In the genomic region with DNA sequence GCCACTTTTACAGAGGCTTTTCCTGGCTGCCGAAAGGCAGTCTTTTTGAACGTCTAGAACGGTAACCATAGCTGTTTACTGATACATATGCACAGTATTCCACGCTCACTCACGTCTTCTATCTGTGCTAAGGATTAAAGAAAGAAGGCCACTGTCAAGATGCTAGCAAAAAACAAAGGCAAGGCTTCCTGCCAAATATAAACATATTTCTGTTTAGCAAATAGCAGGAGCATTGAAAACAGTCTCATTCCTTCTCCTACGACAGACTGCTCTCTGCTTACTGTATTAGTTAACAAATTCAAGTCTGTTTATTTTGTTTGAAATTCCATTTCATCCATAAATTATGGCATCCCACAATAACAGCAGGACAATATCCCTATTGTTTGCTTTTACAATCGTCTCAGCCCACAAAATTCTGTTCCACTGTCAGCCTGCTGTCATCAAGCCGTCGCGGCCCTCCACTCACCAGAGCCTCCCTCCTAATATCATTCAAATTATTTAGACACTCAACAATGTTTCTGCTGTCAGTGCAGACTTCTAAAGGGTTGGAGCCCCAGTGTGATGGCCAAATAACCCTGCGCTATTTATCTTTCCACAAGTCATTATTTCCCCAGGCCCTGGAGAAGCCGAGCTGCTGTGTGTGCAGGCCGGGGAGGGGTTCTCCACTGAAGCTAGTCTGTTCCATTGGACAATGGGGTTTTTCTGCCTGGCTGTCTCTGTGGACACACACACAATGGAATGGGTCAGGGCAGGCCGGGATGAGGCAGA, we compare ENCODE assay signal across 9 mouse cellular contexts.
DNase-seq lines count a peak whose midpoint lies in the region; ATAC-seq lines count a peak whose summit lies in the region.
"Had no signal": no experiment of that assay in that cellular context is flagged by ENCODE, and none has a peak within 500 bp of the region (broad histone marks: within the 10 kb centered on the region; RNA-seq: fewer than 3 reads in every experiment).

No protein-coding gene starts in this region.

- DNase-seq in heart, adult 11 months = peak; percentile 83
- DNase-seq in heart, postnatal 25 days (ENCODE audit: low spot score) = no peak
- peak; percentile 90 for DNase-seq in brain, adult 2 months (ENCODE audit: low read depth, low spot score)
- DNase-seq in mesoderm, embryonic 11.5 days (ENCODE audit: low read depth, low spot score) = peak; percentile 75
- DNase-seq in urinary bladder, postnatal 14 days (ENCODE audit: low spot score) = no peak
- DNase-seq: heart, adult 2 months had no signal

- 26% methylated on average over 14 of the region's 14 CpGs for WGBS in forebrain, embryonic 12.5 days
- WGBS in kidney, embryonic 16.5 days = 45% methylated on average over 14 of the region's 14 CpGs

- intact Hi-C loops in heart, postnatal 25 days (cut with DNase I) = no loop called here

- peak overlapping the region; percentile 57 for H3K27ac ChIP-seq in forebrain, embryonic 12.5 days
- no peak overlapping the region for H3K27ac ChIP-seq in kidney, embryonic 16.5 days (ENCODE audit: low read length)
- H3K27ac ChIP-seq: heart, adult 2 months had no signal

- no peak overlapping the region for H3K4me3 ChIP-seq in forebrain, embryonic 12.5 days (replicated peaks)
- no peak overlapping the region for H3K4me3 ChIP-seq in kidney, embryonic 16.5 days (ENCODE audit: low read length)
- H3K4me3 ChIP-seq: heart, adult 2 months had no signal

- H3K36me3 ChIP-seq in forebrain, embryonic 12.5 days (replicated peaks) = no peaks in the 10 kb centered on the region
- no peaks in the 10 kb centered on the region for H3K36me3 ChIP-seq in kidney, embryonic 16.5 days (ENCODE audit: insufficient read depth, low read length)

- no peaks in the 10 kb centered on the region for H3K9me3 ChIP-seq in forebrain, embryonic 12.5 days
- H3K9me3 ChIP-seq in kidney, embryonic 16.5 days (ENCODE audit: low read length) = no peaks in the 10 kb centered on the region

- H3K9ac ChIP-seq in forebrain, embryonic 12.5 days = no peak overlapping the region
- H3K9ac ChIP-seq in kidney, embryonic 16.5 days (replicated peaks; ENCODE audit: low read length) = no peak overlapping the region

- H3K4me1 ChIP-seq in forebrain, embryonic 12.5 days = peaks cover 28% of the 10 kb centered on the region
- no peaks in the 10 kb centered on the region for H3K4me1 ChIP-seq in kidney, embryonic 16.5 days (ENCODE audit: insufficient read depth, low read length)

- peak; percentile 92 for ATAC-seq in forebrain, embryonic 12.5 days (ENCODE audit: low FRiP score)
- ATAC-seq in activated CD4-positive, CD25-positive, alpha-beta regulatory T cell, adult 4 months = no peak
- ATAC-seq in kidney, embryonic 16.5 days (ENCODE audit: low FRiP score, low TSS enrichment) = no peak; the same call in 1 of the 2 replicates

- no peaks in the 10 kb centered on the region for H3K27me3 ChIP-seq in forebrain, embryonic 12.5 days
- no peaks in the 10 kb centered on the region for H3K27me3 ChIP-seq in kidney, embryonic 16.5 days (ENCODE audit: insufficient read depth, low read length)

- no peak overlapping the region for H3K4me2 ChIP-seq in forebrain, embryonic 12.5 days
- no peak overlapping the region for H3K4me2 ChIP-seq in kidney, embryonic 16.5 days (replicated peaks; ENCODE audit: low read depth, low read length)

Comparison
In these comparisons a context has a peak if more than half of its experiments do, and no peak if none do; other contexts are left out.
1. DNase-seq: peak in heart, adult 11 months (single experiment), brain, adult 2 months (single experiment) and mesoderm, embryonic 11.5 days (single experiment); none in heart, postnatal 25 days (single experiment) and urinary bladder, postnatal 14 days (single experiment).